Mouse (Mus musculus) forebrain, postnatal 0 days (tissue): ENCODE measurements around the gene Rell1. TPM values are rescaled to one million over a fixed set of nuclear protein-coding genes. Genes with fewer than 3 reads are reported as not detected.
A peak's percentile ranks its signal among the peaks of the same experiment; 100 is the strongest.

Experiments
- ATAC-seq: fragments of 200-750 bp; cut with Nextera tagmentation; 2 replicates; pipeline ENCODE4 v1.8.0; 2017; ENCODE audit warnings: mild to moderate bottlenecking, moderate library complexity
- DNase-seq: peaks from one replicate; pipeline ENCODE4 v3.0.0-alpha.2; 2015
- H3K27ac ChIP-seq: fragments of 300-500 bp; sonication (generic); 2 replicates; pipeline ENCODE4 v1.5.1; 2014; ENCODE audit warnings: low read depth, mild to moderate bottlenecking, antibody characterized with exemption, low read length, moderate library complexity, mixed read lengths
- H3K27me3 ChIP-seq: fragments of 300-500 bp; sonication (generic); 2 replicates; pipeline ENCODE4 v1.6.1; 2014; ENCODE audit warnings: mild to moderate bottlenecking, low read length, mixed read lengths; ENCODE audit not compliant: insufficient read depth
- H3K36me3 ChIP-seq: fragments of 300-500 bp; sonication (generic); 2 replicates; pipeline ENCODE4 v1.6.1; 2014; ENCODE audit warnings: mild to moderate bottlenecking, moderate library complexity; ENCODE audit not compliant: insufficient read depth
- H3K4me1 ChIP-seq: fragments of 300-500 bp; sonication (generic); 2 replicates; pipeline ENCODE4 v1.6.1; 2014; ENCODE audit warnings: antibody characterized with exemption; ENCODE audit not compliant: insufficient read depth
- H3K4me2 ChIP-seq: fragments of 300-500 bp; sonication (generic); 2 replicates; pipeline ENCODE4 v1.6.1; 2014; ENCODE audit warnings: low read depth, mild to moderate bottlenecking, moderate library complexity
- H3K4me3 ChIP-seq: fragments of 300-500 bp; sonication (generic); 2 replicates; pipeline ENCODE4 v1.5.1; 2014; ENCODE audit warnings: low read depth, low read length, mixed read lengths
- H3K9ac ChIP-seq: fragments of 300-500 bp; sonication (generic); 2 replicates; pipeline ENCODE4 v1.6.1; 2014; ENCODE audit warnings: mild to moderate bottlenecking
- H3K9me3 ChIP-seq: fragments of 300-500 bp; sonication (generic); 2 replicates; pipeline ENCODE4 v1.6.1; 2016; ENCODE audit warnings: low read length
- CTCF ChIP-seq: sonication (generic); IDR thresholded peaks from 2 replicates; pipeline ENCODE4 v1.5.1; 2016; ENCODE audit warnings: antibody characterized with exemption, control low read depth, low read depth
- WGBS: fragments of 180-500 bp; shearing (Covaris S2); extraction: QIAGEN DNeasy Blood & Tissue Kit; methylation state at CpG from one replicate; pipeline ENCODE4 v1.1.7; 2014; 5-methylcytosine and 5-hydroxymethylcytosine counted together
- polyA plus RNA-seq: library from polyadenylated mRNA; unstranded; fragments of >200 nt; fragmentation: Nextera tagmentation; extraction: Ambion mirVana; gene quantifications from 2 replicates; pipeline ENCODE4 v1.2.1, GENCODE M21; 2015
- total RNA-seq: library from RNA; depleted of rRNA; stranded (reverse); fragments of >200 nt; gene quantifications from 2 replicates; pipeline ENCODE4 v1.2.3, GENCODE M21; 2014; rRNA removed

Gene Rell1
- total and polyA plus RNA-seq, 2 experiments from 2014 or later = 5.3 to 11.2 TPM

DNA sequence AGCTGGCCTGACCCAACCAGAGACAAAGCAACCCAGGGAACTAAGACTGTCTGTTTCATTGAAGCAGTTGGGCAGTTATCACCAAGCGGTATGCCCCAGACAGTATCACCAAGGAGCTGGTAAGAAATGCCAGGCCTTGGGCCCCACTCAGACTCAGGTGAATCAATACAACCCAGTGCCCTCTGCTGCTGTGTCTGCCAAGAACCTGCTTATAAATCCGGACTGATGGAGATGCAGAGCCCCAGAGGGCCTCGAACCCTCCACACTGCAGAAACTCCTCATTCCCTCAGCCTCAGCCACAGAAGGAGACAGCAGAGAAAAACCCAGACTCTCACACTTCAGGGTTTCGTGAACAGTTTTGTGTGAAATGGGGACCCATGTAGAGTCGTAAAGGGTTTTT lies 82.4 kb downstream of the Rell1 start:
- ATAC-seq (0 out of 2 replicates have a peak, but pooled peaks have one; percentile 6), DNase-seq (no peak)
- H3K4me2 ChIP-seq = no peak overlapping the region
- H3K27me3 ChIP-seq = no peaks in the 10 kb centered on the region
- H3K9me3 ChIP-seq = no peaks in the 10 kb centered on the region
- TF ChIP-seq CTCF = no peak
- H3K36me3 ChIP-seq = no peaks in the 10 kb centered on the region
- no peak overlapping the region for H3K4me3 ChIP-seq
- 94% methylated on average over 5 of the region's 5 CpGs for WGBS
- H3K9ac ChIP-seq = no peak overlapping the region
- H3K27ac ChIP-seq = no peak overlapping the region
- no peaks in the 10 kb centered on the region for H3K4me1 ChIP-seq

DNA sequence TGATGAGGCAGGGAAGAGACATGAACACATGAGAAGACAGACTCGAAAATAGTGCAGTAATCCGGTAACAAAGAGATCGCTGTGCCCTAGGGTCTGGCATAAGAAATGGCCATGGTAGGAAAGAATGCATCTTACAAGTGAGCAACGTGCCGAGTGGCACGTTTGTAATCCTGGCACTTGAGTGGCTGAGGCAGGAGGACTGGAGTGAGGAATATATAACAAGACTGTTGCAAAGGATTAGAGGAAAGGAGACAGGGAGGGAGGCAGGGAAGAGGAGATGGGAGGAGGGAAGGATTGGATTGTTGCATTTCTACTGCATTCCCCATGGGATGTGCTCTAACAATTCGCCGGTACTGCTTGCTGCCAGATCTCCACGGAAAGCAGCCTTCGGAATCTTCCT lies 89.7 kb downstream of the Rell1 start:
- no peak overlapping the region for H3K4me2 ChIP-seq
- ATAC-seq (peak; percentile 34), DNase-seq (no peak)

DNA sequence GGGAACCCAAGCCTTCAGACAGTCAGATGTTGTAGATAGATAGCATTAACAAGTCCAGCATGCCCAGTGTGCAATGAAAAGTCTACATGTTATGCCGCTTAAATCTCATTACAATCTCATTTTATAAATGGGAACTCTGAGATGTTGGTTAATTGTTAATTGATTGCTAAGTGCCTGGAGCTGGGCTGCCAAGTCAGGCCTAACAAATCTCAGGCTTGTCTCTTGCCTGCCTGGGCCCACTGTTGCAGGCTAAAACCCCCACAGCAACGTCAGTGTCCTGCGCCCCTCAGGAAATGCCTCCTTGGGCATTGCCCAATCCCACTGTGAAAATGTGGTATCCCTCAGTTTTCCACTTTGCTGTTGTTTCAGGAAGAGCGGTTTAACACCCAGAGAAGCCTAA lies 92.6 kb downstream of the Rell1 start:
- ATAC-seq = no peak
- no peak for DNase-seq
- H3K4me1 ChIP-seq = peaks cover 7% of the 10 kb centered on the region; the same call in 1 of the 2 replicates
- no peaks in the 10 kb centered on the region for H3K36me3 ChIP-seq
- no peaks in the 10 kb centered on the region for H3K27me3 ChIP-seq
- no peak overlapping the region for H3K27ac ChIP-seq
- no peak overlapping the region for H3K4me2 ChIP-seq
- WGBS = 77% methylated on average over 4 of the region's 4 CpGs
- TF ChIP-seq CTCF = no peak
- no peak overlapping the region for H3K4me3 ChIP-seq
- no peak overlapping the region for H3K9ac ChIP-seq
- H3K9me3 ChIP-seq = no peaks in the 10 kb centered on the region

More for the DNA sequence above, 89.7 kb downstream of the Rell1 start:
- 50% methylated on average over 10 of the region's 10 CpGs for WGBS
- Histone ChIP-seq H3K4me1 (no peaks in the 10 kb centered on the region), H3K9ac (no peak overlapping the region), H3K4me3 (no peak overlapping the region), H3K9me3 (no peaks in the 10 kb centered on the region), H3K27me3 (no peaks in the 10 kb centered on the region), H3K27ac (no peak overlapping the region), H3K36me3 (no peaks in the 10 kb centered on the region)
- no peak for TF ChIP-seq CTCF

DNA sequence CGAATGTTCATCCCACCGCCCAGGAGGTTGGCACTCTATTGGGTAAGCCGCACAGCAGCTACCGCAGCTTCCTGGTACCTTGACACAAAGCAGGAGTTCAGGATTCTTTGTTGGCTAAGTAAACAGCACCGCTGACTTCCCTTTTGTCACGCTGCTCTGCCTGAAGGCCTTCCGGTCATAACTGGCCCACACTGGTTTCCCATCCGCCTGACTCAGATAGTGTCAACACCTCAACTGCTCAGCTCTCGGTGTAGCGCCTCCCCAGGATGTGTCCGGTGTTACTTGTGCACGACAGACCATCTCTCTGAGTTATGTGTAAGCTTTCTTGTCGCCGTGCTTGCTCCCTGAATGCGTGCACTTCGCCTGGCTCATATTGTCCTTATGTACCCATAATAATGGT lies 93.8 kb downstream of the Rell1 start:
- Histone ChIP-seq H3K27ac (no peak overlapping the region), H3K9me3 (no peaks in the 10 kb centered on the region), H3K4me2 (no peak overlapping the region), H3K27me3 (no peaks in the 10 kb centered on the region), H3K36me3 (no peaks in the 10 kb centered on the region), H3K9ac (no peak overlapping the region), H3K4me3 (no peak overlapping the region), H3K4me1 (peaks cover 7% of the 10 kb centered on the region; the same call in 1 of the 2 replicates)
- no peak for ATAC-seq
- TF ChIP-seq CTCF = peak; percentile 18; the same call in 1 of the 2 replicates
- WGBS = 77% methylated on average over 16 of the region's 16 CpGs
- no peak for DNase-seq

DNA sequence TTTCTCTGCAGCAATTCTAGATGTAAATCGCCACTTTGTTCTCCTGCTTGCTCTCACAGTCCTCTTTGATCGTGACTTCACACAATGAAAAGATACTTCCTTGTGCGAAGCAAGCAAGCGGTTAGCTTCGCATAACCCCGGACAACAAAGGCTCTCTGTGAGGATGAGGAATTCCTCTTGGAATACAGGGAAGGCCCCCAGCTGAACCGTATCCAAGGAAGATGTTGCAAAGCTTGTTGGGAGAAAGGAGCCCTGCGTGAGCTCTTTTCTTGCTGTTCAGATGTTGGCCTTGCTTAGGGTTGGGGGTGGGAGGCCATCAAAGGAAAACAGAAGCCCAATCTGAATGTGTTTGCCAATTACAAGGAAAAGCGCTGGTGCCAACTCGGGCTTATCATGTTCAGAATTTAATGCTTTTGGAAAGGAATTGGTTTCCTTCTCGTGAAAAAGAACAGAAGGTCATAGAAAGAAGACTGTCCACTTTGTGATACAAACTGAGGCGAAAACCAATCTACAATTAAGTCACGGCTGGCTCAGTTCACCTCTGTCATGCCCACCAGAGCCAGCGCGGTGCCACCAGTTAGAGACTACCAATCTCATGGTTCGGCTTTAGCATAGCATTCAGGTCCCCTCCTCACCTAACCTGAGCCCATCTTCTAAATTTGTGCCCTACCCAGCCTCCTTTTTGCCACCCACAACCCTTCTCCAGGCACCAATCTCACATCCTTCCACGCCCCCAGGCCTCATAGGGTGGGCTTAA lies 96.3 kb downstream of the Rell1 start:
- DNase-seq = peak; percentile 69
- Histone ChIP-seq H3K4me1 (peaks cover 7% of the 10 kb centered on the region; the same call in 1 of the 2 replicates), H3K4me2 (no peak overlapping the region), H3K27ac (peak overlapping the region; percentile 21; the same call in 1 of the 2 replicates), H3K9me3 (no peaks in the 10 kb centered on the region), H3K4me3 (no peak overlapping the region), H3K27me3 (no peaks in the 10 kb centered on the region), H3K36me3 (no peaks in the 10 kb centered on the region), H3K9ac (no peak overlapping the region)
- WGBS = 22% methylated on average over 17 of the region's 17 CpGs
- peak; percentile 91 for ATAC-seq
- no peak for TF ChIP-seq CTCF

DNA sequence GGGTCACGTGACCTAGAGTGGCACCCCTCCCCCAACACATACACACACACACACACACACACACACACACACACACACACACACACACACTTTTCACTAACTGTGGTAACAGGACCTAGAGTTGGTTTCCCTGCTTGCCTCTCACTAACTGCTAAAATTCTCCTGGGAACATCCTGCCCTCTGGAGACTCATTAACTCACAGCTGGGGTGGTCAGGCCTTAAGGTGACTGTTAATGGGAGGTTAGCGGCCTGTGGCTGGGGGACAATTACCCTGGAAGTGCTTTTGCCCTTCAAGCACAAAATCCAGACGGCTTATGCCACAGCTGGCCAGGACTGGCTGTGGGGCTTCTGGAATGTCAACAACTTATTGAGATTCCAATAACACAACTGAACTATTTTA lies 101.3 kb downstream of the Rell1 start:
- TF ChIP-seq CTCF = no peak
- no peak for DNase-seq
- no peak overlapping the region for H3K4me3 ChIP-seq
- no peaks in the 10 kb centered on the region for H3K9me3 ChIP-seq
- no peak for ATAC-seq
- H3K36me3 ChIP-seq = no peaks in the 10 kb centered on the region
- WGBS = 25% methylated on average over 3 of the region's 3 CpGs
- no peak overlapping the region for H3K9ac ChIP-seq
- no peak overlapping the region for H3K4me2 ChIP-seq
- no peaks in the 10 kb centered on the region for H3K27me3 ChIP-seq
- no peak overlapping the region for H3K27ac ChIP-seq
- H3K4me1 ChIP-seq = peaks cover 7% of the 10 kb centered on the region; the same call in 1 of the 2 replicates

DNA sequence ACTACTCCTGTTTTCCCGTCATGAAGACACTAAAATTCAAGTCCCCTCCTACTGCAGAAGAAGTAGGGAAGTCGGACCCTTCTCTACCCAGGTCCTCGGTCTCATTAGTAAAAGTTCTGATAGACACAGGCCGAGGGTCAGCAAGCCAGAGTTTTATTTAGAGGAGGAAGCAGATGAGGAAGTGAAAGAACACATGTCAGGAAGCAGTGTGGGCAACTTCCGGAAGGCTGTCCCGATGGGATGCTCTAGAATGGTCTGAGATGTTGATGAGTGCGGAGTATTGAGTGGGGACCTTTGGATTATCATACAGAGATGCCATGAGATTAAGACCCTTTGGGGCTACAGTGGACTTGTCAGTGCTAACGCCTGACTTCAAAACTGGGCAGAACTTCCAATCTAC lies 109.8 kb downstream of the Rell1 start:
- Histone ChIP-seq H3K4me1 (no peaks in the 10 kb centered on the region), H3K9me3 (no peaks in the 10 kb centered on the region), H3K27me3 (no peaks in the 10 kb centered on the region), H3K4me3 (no peak overlapping the region), H3K36me3 (no peaks in the 10 kb centered on the region), H3K4me2 (no peak overlapping the region), H3K27ac (no peak overlapping the region), H3K9ac (no peak overlapping the region)
- no peak for TF ChIP-seq CTCF
- no peak for ATAC-seq
- DNase-seq = no peak
- WGBS = 93% methylated on average over 8 of the region's 8 CpGs

Other genes starting within 250 kb of the Rell1 start
- 3.8 and 6.0 TPM in 2 replicates for gene 0610040J01Rik, start 156.5 kb downstream of the Rell1 start, total RNA-seq
- 6.8 and 8.0 TPM in 2 replicates for gene 0610040J01Rik, start 156.5 kb downstream of the Rell1 start, polyA plus RNA-seq
- 10.0 and 12.9 TPM in 2 replicates for gene Pgm2, start 124.1 kb upstream of the Rell1 start, total RNA-seq
- 14.7 and 17.1 TPM in 2 replicates for gene Pgm2, start 124.1 kb upstream of the Rell1 start, polyA plus RNA-seq
- 20.5 and 22.2 TPM in 2 replicates for gene Tbc1d1, start 187.4 kb upstream of the Rell1 start, total RNA-seq
- gene Tbc1d1, start 187.4 kb upstream of the Rell1 start, polyA plus RNA-seq = 5.7 and 5.9 TPM in 2 replicates